Mouse (Mus musculus) layer of hippocampus, adult 8-10 months (tissue): ENCODE results near the gene Ccdc162. TPM values are rescaled to one million over a fixed set of nuclear protein-coding genes. Genes with fewer than 3 reads are reported as not detected.

Source experiments
- DNase-seq, 2 experiments: peaks; one replicate each; pipeline ENCODE4 v3.0.0; 2022; ENCODE audit warnings: low spot score in 2 of 2
- total RNA-seq, 4 experiments: library from RNA; stranded (reverse); gene quantifications; 2 replicates each; pipeline ENCODE4 v1.2.4; 2022

Gene Ccdc162
- 1 to 10 TPM; 1.1 to 2.8 (median 2.0) TPM for total RNA-seq

DNA sequence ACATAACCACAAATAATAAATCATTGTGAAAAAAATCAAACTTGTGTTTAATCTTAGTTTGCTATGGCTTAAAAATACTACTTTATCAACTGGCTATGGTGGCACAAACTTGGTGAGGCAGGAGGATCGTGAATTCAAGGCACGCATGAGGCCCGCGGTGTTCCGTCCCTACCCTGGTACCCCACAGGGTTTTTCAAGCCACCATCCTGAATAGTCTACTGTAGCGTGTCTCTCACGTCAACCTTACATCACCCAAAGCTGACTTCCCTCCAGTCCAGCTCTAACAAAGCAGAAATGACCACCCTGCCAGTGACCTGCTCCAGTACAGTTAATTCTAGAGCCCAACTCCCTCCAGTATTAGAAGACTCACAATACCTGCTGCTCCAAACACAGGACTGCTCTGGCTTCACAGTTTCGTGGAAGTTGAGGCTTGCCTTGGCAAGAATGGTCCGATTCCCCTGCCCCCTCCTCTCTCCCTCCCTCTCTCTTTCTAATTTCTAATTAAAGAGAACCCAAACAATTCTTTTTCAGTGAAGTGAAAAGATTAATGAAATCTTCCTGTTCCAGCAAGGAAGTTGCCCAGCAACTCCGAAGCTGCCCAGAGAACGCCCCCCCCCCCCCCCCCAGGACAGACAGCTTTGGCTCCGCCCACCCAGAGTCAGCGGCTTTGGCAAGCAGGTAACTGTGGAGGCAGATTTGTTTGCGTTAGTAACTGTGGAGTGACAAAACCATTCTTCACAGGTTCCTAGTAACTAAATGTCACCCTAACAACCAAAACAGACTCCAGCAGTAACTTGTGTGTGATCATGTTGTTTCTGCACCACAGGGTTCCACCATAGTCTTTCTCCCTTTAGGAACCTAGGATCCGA is at the start of gene Ccdc162:
Gene Ccdc162, minus strand, starts transcription at position 606 of the 869 bp plus-strand sequence.
- no peak for DNase-seq

- DNase-seq = no peak
Measured at GRCm38 (mm10) chr10:41765586-41765985, 49.2 kb upstream of the Ccdc162 start.

DNA sequence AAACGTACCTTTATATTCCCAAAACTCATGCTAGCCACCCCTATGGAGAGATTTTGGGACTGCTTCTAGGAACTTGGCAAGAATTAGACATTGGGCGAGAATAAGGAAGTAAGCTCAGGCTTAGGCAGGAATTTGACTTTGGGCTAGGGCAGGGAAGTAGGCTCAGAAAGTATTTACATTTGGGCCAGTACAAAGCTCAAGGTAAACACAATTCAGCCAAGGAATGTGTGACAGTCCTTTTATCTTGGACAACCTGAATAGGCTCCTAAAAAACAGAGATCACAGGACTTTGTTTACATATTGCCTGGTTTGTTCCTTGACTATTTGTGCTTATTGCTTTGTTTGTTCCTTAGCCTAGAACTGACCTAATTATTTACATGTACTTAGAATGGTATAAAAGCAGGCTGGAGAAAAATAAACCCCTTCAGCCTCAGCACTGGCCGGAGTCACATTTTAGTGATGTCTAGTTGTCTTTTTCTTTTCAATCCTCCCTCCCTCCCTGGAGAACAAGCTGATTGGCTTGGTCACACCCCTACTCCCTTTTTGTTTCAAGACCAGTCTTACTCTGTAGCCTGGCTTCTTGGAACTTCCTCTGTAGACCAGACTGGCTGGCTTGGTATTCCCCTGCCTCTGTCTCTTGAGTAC is 47.4 kb upstream of the Ccdc162 start:
- DNase-seq = no peak

DNA sequence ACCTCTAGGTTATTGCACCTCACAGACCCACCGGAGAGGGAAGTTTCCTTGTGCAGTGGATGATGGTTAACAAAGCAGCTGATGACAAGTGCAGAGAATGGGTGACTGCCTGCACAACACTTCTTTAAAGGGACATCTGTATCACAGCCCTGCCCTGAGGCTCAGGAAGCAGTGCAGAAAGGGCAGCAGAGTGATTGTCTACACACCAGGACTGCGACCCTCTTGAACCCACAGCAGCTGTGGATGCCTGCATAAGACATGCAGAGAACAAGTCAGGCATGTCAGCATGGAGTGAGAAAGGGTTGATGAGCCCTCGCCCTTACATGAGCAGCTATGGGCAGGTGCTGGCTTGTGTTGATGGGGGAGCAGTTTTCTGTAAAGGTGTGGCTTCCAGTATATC is 44.4 kb upstream of the Ccdc162 start:
- DNase-seq = no peak

DNA sequence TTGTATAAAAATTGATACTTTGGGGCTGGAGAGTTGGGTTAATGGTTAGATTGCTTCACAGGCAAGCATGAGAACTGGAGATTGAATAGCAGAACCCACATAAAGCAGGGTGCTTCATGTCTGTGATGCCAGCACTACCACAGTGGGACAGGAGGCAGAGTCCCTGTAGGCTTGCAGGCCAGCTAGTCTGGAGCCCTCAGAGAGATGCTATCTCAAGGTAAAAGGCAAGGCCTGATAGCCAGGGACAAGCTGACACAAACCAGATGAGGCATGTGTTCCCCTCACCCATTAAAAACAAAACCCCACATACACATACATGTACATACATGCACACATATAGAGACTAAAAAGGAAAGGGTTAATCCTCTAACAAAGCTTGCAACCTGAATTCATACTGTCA is 41.6 kb upstream of the Ccdc162 start:
- DNase-seq = no peak

DNA sequence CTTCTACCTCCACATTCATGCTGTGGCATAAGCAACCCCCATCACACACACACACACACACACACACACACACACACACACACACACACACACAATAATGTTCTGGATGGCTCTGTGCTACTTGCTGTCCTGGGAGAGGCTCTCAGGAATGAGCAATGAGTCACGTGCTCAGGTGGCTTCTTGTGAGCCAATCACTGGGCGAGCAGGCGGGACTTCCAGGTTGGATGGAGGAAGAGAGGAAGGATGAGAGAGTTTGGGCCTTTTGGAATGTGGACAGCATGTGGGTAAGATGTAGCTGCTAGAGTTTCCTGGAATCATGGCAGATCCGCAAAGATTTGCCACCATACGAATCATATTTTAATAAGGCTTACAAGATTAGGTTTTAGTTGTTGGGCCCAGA is 40.8 kb upstream of the Ccdc162 start:
- no peak for DNase-seq

DNA sequence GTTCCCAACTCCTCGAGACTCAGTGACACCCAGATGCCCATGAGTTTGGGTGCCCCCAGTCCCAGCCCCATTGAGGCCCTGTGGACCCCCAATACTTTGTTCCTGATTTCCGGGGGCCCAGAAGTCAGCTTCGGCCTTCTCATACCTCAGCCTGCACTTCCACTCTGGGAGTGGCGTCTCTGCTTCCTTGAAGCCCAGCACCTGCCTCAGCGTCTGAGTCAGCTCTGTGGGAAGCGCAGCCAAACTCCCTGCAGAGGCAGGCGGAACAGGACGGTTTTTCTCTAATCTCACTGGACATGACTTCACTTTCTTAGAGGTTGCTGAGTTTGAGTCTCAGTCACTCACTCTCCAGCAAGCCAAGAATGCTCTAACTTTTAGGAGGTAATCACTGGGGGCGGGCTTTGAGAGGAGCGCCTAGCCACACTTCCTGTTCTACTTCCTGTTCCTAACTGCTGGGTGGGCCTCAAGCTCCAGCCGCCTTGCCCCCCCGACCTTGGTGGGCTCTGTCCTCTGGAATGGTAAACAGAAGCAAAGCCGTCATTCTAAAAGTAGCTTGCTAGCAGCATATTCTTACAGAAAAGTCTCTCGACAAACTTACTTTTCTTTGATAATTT is 35.5 kb upstream of the Ccdc162 start:
- DNase-seq = no peak

- no peak for DNase-seq
Measured at GRCm38 (mm10) chr10:41749306-41749705, 32.9 kb upstream of the Ccdc162 start.

- DNase-seq = peak; percentile 31 to 38
Measured at GRCm38 (mm10) chr10:41746554-41746953, 30.1 kb upstream of the Ccdc162 start.

DNA sequence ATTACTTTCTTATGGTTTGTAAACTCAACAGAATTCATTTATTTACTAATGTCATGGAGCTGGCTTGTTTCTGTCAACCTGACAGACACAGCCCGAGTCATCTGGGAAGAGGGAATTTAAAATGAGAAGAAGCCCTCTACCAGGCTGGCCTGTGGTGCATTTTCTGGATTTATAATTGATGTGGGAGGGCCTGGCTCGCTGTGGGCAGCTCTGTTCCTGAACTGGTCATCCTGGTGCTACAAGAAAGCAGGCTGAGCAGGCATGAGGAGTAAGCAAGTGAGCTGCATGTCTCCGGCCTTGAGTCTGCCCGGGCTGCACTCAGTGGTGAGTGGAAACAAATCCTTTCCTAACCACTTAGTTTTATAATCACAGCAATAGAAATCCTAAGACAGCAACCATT is 27.6 kb upstream of the Ccdc162 start:
- no peak for DNase-seq

GRCm38 (mm10) chr10:41740221-41740620 is 23.8 kb upstream of the Ccdc162 start:
- no peak for DNase-seq

DNA sequence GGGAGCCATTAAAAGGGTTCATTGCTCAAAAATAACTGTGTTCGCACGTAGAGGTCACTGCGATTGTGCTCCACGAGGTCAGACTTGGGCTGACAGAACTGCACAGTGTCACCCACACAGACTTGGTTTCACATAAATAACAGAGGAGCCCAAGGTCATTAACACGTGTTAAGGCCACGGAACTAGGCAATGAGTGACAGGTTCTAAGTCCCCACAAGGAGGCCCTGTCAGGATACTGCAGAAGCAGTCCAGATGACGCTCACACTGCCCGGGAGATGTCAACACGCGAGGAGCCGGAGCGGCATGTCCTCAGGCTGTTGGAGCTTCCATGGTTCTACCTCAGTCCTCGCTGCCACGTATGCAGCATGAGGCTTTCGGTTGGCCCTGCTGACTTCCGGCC is 20.8 kb upstream of the Ccdc162 start:
- DNase-seq = no peak

- DNase-seq = no peak
Measured at GRCm38 (mm10) chr10:41735398-41735797, 19.0 kb upstream of the Ccdc162 start.

GRCm38 (mm10) chr10:41733214-41733613 is 16.8 kb upstream of the Ccdc162 start:
- no peak for DNase-seq

- DNase-seq = no peak
Measured at GRCm38 (mm10) chr10:41731932-41732331, 15.5 kb upstream of the Ccdc162 start.

DNA sequence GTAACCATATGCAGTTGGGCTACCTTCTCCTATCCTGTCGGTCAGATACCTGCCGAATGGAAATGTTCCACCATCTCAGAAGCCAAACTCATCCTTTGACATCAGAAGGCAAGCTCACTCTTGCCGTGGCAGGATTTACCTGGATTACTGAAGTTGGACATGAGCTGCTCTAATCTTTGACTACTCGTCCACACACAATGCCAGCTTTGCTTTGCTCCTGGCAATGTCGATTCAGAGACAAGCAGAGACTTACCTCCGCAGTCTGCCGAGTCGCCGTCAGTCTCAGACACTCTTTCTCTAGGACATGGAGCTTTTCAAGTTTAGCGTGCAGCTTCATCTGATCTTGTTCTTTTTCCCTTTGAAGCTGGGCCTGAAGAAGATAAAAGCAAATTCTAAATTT is 14.3 kb upstream of the Ccdc162 start:
- no peak for DNase-seq

DNA sequence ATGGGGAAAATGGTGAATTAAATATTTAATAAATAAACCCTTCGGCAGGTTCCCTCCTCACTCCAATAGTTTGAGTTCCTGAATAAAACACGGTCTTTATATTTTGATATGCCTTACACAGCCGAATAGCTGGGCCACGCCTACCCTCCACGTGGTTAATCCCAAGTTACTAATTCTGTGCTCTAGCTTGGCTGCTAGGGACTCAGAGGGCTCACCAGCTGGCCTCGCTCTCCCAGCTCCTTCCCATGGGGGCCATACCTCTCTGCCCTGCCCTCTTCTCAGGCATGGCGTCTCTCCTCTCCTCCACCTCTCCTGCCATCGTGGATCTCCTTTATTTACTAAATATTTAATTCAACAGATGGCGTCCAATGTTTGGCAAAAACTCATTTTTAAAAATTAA is 9.8 kb upstream of the Ccdc162 start:
- DNase-seq = no peak

DNA sequence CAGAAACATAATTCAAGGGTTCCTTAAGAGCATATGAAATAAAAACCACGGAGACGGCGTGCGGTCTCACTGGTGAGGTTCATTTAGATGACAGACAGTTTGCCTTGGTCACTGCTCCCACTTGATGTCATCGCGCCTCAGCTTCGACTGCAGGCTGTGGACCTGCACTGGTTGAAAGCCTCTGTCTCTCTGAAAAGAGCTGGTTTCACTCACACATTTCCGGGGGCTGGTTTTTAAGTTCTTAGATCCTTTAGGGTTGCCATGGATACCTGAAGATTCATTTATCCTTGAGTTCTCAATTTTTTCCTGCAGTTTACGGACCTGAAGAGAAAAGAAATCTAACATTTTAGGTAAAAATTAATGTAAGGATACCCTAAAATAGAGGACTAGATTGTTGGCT is 3.2 kb upstream of the Ccdc162 start:
- no peak for DNase-seq

DNA sequence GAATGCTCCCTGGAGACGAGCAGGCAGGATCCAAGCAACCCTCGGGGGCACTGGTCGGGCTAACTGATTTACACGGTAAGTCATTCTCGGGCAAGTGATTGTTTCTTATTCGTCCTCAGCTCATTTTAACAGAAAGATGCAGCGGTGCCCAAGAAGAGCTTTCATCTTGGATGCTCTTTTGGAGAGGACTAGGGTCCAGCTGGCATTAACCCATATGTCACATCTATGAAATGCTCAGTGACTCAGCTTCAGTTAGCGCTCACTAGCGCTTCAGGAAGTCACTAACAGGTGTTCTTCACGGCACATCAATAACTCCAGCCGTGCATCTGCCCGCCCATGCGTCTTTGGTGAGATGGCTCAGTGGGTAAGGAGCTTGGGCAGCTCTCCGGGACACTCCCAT is 877 bp downstream of the Ccdc162 start:
- no peak for DNase-seq

GRCm38 (mm10) chr10:41711467-41711866 is 5.0 kb downstream of the Ccdc162 start:
- DNase-seq = no peak

- no peak for DNase-seq
Measured at GRCm38 (mm10) chr10:41710773-41711172, 5.7 kb downstream of the Ccdc162 start.

DNA sequence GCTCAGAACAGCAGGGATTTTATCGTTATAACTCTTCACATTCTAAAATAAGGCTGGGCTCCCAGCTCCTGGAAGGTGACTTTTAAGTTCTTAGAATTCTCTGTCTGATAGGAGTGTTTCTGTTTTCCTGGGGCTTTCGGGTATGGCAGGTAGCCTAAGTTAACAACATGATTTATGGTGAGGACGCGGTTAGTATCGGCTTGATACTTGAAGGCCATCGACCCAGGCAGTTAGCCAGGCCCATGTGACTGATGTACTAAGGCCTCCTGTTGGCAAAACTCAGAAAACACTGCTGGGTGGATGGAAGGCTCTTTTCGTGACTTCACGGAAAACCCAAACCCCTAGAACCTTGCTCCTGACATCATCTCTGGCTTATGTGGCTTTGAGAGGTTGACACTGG is 7.1 kb downstream of the Ccdc162 start:
- no peak for DNase-seq

- DNase-seq = no peak
Measured at GRCm38 (mm10) chr10:41699669-41700068, 16.8 kb downstream of the Ccdc162 start.
